Mouse (Mus musculus) thymus, postnatal 14 days (tissue): Measurements from ENCODE around the gene Klk10.

Experiments
- DNase-seq: peaks from one replicate; pipeline ENCODE4 v3.0.0; 2021

The Klk10 gene

DNA sequence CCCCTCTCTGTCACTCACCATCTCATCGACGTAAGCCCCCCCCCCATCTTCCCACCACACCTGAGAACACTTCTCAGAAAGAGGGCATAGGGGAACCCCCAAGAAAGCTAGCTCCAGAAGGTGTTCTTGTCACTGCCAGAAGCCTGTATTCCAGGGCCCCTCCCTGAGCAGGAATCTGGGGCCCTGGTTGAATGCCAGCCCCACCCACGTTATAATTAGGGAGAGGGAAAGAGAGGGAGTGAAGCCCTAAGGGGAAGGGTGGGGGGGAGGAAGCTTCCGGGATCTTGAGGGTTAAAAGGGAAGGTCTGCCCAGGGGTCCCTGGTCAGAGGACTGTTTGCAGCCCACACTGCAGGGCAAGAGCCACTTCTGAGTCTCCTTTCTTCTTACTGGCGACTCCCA, at the start of gene Klk10:
Gene Klk10 (plus strand): TSS at position 290 of the 400 bp plus-strand sequence.
- DNase-seq, result no peak

DNA sequence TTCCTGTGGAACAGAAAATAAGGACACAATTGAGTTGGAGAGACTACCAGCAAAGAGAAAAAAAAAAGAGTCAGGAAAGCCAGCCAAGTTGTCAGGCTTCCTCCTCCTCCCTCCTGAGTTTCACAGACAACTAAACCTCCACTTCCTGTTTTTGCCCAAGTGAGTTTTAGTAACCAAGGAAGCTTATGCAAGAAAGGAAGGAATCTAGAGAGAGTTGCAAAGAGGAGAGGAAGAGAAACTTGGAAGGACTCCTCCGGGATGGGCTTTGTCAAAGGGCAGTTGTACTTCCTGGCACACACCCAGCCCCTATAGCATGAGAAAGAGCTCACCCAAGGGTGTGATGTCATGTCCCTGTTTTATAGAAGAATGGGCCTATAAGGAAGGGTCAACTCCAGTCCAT, 33.0 kb upstream of the Klk10 start:
- no peak for DNase-seq

DNA sequence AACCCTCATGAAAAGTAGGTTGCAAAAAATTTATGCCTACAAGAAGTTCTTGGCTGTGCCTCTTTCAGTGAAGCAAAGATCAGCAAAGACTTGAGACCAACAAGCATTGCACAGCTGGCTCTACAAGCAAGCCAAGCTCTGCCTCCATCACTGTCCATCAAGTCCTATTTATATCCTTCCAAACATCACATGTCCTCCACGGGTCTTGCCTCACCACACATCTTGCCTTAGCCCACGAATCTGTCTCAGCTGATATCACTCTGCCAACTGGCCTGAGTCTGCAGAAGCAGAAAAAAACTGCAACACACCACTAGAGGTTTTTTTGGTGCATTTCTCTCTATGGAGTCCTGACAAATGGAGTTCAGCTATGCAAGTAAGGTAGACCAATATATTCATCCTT, 28.0 kb upstream of the Klk10 start:
- DNase-seq, result no peak

- no peak for DNase-seq
These were observed 14.4 kb upstream of the Klk10 start for GRCm38 (mm10) chr7:43766484-43766883.

- no peak for DNase-seq
These were observed 12.2 kb upstream of the Klk10 start, which contains the start of gene Klk12 for GRCm38 (mm10) chr7:43768597-43768996. Gene Klk12 (plus strand): TSS chr7:43768897.

DNA sequence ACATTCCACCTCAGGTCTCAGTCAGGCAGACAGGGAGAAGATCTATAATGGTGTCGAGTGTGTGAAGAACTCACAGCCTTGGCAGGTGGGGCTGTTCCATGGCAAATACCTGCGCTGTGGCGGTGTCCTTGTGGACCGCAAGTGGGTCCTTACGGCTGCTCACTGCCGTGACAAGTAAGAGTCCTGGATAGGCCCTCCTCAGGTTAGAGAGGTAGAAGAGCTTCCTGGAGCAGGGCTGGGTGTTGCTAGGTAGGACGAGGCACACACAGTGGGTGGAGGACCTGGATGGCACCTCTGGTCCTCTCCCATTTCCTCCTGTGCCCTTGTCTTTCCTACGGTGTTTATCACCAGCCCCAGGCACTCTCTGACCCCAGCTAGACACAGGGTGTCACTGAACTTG, 11.2 kb upstream of the Klk10 start:
- DNase-seq, result no peak

DNA sequence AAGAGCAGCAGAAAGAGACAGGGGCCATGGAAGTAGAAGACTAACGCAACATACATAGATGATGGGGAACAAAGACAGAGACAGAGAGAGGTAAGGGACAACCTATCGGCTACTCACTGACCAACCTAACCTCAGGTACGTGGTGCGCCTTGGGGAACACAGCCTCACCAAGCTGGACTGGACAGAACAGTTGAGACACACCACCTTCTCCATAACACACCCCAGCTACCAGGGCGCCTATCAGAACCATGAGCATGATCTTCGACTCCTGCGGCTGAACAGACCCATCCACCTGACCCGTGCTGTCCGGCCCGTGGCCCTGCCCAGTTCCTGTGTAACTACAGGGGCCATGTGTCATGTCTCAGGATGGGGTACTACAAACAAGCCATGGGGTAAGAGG, 10.1 kb upstream of the Klk10 start:
- DNase-seq, result peak; percentile 1

GRCm38 (mm10) chr7:43771916-43772315, 8.9 kb upstream of the Klk10 start:
- peak; percentile 1 for DNase-seq

- DNase-seq, result peak; percentile 1
These were observed 7.9 kb upstream of the Klk10 start for GRCm38 (mm10) chr7:43772901-43773300.

DNA sequence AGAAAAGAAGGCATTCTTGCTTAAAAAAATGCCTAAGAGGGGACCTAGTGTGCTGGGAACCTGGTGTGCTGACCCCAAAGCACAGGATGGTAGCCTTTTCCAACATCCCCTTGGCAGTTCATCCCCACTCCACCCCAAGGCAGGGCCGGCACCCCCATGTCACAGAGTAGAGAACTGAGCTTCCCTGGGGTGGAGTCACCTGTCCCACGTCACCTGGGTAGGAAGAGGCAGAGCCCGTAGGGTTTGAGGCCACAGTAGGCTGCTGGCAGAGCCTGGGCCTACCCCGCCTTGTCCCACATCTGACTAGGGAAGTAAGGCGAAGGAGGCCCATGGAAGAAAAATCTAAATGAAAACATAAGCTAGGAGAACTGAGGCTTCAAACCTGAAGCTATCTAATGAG, 6.5 kb upstream of the Klk10 start, which contains the start of gene Klk11:
Gene Klk11 (plus strand): TSS at position 241 of the 400 bp plus-strand sequence.
- DNase-seq, result peak; percentile 1

DNA sequence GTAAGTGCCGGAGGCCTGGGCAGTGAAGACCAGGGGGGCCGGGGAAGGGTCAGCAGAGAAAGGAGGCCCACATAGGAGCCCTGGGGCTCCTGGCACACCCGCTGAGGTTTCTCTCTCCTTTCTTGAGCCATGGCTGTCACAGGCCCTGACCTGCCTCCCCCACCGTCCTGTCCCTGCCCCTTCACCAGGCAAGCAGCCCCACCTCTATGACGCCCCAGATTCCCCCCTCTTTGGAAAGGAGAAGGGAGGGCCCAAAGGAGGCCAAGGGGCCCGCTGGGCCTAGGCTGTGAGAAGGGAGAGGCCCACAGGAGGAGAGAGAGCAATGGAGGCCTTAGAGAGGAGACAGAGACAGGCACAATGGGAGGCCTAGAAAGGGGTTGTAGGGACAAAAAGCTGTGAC, 6.0 kb upstream of the Klk10 start:
- peak; percentile 2 for DNase-seq

- peak; percentile 1 for DNase-seq
These were observed 5.4 kb upstream of the Klk10 start for GRCm38 (mm10) chr7:43775311-43776057.

- peak; percentile 1 for DNase-seq
These were observed 4.3 kb upstream of the Klk10 start for GRCm38 (mm10) chr7:43776506-43776905.

- peak; percentile 1 for DNase-seq
These were observed 3.4 kb upstream of the Klk10 start for GRCm38 (mm10) chr7:43777423-43777822.

DNA sequence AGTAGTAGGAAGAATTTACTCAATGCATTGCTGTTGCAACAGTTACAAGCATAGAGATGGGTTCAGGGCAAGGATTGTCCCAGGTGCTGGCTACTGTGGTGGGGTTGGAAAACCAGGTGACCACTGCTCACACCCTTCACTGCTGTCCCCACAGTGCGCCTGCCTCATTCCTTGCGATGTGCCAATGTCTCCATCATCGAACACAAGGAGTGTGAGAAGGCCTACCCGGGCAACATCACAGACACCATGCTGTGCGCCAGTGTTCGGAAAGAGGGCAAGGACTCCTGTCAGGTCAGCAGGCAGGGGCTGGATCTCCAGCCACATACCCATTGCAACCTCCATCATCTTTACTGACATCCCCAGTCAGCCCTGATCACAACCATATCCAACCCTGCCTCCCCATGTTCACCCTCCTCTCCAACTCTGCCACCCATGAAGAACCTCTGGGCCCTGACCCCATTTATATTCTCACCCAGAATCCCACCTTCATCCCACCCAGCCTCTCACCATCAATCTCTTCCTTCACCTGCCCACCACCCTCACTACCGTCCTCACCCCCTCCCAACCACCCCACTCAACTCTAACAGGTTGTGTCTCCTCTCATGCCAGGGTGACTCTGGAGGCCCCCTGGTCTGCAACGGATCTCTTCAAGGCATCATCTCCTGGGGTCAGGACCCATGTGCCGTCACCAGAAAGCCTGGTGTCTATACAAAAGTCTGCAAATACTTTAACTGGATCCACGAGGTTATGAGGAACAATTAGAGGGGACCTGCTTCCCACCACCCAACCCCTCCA, 2.5 kb upstream of the Klk10 start:
- peak; percentile 1 for DNase-seq

GRCm38 (mm10) chr7:43780241-43780640, 594 bp upstream of the Klk10 start:
- no peak for DNase-seq

DNA sequence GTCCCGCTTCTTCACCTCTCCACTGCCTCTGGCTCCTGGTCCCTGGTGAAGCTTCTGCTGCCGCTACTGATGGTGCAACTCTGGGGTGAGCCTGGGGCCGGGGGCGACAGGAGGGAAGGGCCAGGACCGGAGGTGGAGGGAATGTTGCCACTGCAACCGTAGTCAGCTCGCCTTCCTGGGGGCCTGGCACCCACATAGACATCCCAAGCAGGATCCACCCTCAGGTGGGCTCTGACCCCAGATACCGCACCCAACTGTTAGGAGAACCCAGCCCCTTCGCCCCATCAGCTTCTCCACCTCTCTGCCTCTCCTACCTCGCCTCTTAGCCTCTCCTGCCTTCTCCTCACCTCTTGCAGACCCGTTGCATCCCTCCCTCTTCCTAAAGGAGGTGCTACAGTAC, 706 bp downstream of the Klk10 start:
- DNase-seq, result no peak

DNA sequence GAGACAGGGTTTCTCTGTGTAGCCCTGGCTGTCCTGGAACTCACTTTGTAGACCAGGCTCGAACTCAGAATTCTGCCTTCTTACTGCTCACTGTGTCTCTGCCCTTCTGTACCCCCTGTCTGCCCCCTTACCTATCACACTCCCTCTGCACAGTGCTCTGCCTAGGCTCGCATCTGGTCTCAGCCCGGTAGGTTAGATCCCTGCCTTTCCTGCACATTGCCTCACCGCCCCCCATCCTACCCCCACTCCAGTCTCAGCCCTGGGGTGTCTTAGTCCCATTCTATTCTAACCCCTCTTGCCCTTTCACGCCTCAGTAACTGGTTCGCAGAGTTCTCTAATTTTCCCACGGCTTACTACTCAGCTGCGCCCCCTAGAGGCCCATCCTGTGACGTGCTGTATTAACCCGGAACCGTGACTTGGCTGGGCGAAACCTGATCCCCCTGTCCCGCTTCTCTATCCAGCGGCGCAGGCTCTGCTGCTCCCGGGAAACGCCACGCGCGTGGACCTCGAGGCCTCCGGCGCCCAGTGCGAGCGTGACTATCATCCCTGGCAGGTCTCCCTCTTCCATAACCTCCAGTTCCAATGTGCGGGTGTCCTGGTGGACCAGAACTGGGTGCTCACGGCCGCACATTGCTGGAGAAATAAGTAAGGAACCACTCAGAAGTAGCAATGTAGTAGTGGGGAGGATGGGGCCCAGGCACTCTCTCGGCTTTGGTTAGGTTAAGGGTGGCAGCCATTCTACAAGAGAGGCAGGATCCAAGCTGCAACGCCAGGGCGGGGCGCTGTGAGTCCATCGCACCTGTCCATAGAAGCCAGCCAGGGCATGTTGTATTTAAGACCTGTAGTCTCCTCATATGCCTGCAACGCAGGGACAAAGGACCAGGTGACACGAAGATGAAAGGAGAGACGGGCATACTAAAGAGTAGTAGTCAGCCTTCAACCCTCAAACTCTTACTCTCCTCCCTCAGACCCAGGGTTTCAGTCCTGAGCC, 1.7 kb downstream of the Klk10 start:
- DNase-seq, result peak; percentile 68

DNA sequence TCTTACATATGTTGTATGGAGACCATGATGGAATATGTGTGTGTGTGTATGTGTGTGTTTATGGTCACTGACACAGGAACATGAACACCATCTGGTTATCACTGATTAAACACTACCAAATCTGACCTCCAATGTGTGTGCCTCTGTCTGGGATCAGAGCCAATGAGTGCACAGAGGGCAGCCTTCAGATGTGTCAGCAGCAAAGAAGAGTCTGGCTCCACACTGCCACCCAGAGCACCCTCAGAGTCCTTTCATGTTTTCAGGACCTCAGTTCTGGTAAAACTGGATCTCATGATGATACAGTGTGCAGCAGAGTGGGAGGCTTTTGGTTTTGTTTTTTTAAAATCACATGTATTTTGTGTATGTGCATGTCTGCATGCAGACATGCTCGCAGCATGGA, 4.5 kb downstream of the Klk10 start:
- DNase-seq, result no peak

- DNase-seq, result no peak
These were observed 7.3 kb downstream of the Klk10 start for GRCm38 (mm10) chr7:43788096-43788495.

GRCm38 (mm10) chr7:43789295-43789694, 8.5 kb downstream of the Klk10 start:
- no peak for DNase-seq

DNA sequence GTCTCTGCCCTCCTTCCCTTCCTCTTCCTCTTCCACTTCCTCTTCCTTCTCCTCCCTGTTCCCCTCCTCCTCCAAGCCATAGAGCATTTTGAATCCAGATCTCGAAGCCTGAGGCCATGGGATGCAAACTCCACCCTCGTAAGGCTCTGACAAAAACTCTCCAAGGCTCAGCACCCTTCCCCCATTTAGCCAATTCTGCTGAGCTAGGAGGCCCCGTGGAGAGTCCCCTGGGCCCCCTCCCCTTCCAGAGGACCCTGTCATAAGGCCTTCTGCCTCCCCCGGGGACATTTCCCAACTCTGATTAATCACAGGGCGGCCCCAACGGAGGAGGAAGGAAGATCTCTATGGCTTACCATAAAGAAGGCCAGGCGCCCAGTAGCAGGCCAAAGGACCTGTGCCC, 10.8 kb downstream of the Klk10 start, which contains the start of gene Klk9:
Gene Klk9 (plus strand): TSS at position 301 of the 400 bp plus-strand sequence.
- no peak for DNase-seq

DNA sequence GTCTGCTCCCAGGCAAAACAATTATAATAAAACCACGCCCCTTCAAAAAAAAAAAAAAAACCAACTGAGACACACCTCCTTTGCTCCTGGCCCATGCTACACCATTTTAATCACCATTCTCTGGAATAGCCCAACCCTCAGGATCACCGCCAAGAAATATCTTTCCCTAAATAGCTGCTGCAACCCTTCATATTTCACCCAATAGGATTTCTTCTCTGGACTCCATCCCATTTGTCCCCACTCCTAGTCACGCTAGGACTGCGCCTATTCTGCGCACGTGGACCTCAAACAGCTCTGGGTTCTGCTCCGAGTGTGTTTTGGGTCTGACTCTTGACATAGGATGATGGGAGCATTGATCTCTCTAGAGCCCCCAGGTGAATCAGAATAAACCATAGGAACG, 15.5 kb downstream of the Klk10 start:
- DNase-seq, result no peak
